Mouse (Mus musculus): ENCODE measurements around the gene Tbc1d14.

Tbc1d14 gene

GRCm38 (mm10) chr5:36593176-36593575, at the start of gene Tbc1d14:
Gene Tbc1d14, minus strand, starts transcription at chr5:36593276.
- DNase-seq (ENCODE audit: low spot score in 2 of 2): no peak

- DNase-seq (ENCODE audit: low spot score in 2 of 2): no peak
These were observed 32.5 kb upstream of the Tbc1d14 start for GRCm38 (mm10) chr5:36625612-36626011.

- DNase-seq (ENCODE audit: low spot score in 2 of 2): no peak
These were observed 30.6 kb upstream of the Tbc1d14 start for GRCm38 (mm10) chr5:36623670-36624069.

- DNase-seq (ENCODE audit: low spot score in 2 of 2): no peak
These were observed 28.0 kb upstream of the Tbc1d14 start for GRCm38 (mm10) chr5:36621058-36621449.

- no peak for DNase-seq (ENCODE audit: low spot score in 2 of 2)
These were observed 27.5 kb upstream of the Tbc1d14 start for GRCm38 (mm10) chr5:36620409-36621057.

GRCm38 (mm10) chr5:36618890-36619289, 25.8 kb upstream of the Tbc1d14 start:
- DNase-seq (ENCODE audit: low spot score in 2 of 2): no peak

GRCm38 (mm10) chr5:36618356-36618755, 25.3 kb upstream of the Tbc1d14 start:
- DNase-seq (ENCODE audit: low spot score in 2 of 2): no peak

- no peak for DNase-seq (ENCODE audit: low spot score in 2 of 2)
These were observed 21.0 kb upstream of the Tbc1d14 start for GRCm38 (mm10) chr5:36614124-36614523.

- DNase-seq (ENCODE audit: low spot score in 2 of 2): no peak
These were observed 15.9 kb upstream of the Tbc1d14 start for GRCm38 (mm10) chr5:36608939-36609499.

- DNase-seq (ENCODE audit: low spot score in 2 of 2): peak in 1 of 2 experiments; percentile 34
These were observed 10.0 kb upstream of the Tbc1d14 start for GRCm38 (mm10) chr5:36603031-36603430.

- DNase-seq (ENCODE audit: low spot score in 2 of 2): no peak
These were observed 9.0 kb upstream of the Tbc1d14 start for GRCm38 (mm10) chr5:36602028-36602427.

GRCm38 (mm10) chr5:36601492-36601891, 8.4 kb upstream of the Tbc1d14 start:
- no peak for DNase-seq (ENCODE audit: low spot score in 2 of 2)

GRCm38 (mm10) chr5:36598883-36599282, 5.8 kb upstream of the Tbc1d14 start:
- no peak for DNase-seq (ENCODE audit: low spot score in 2 of 2)

- no peak for DNase-seq (ENCODE audit: low spot score in 2 of 2)
These were observed 4.6 kb upstream of the Tbc1d14 start for GRCm38 (mm10) chr5:36597653-36598052.

GRCm38 (mm10) chr5:36596225-36596624, 3.1 kb upstream of the Tbc1d14 start:
- no peak for DNase-seq (ENCODE audit: low spot score in 2 of 2)

GRCm38 (mm10) chr5:36595115-36595514, 2.0 kb upstream of the Tbc1d14 start:
- DNase-seq (ENCODE audit: low spot score in 2 of 2): no peak

- no peak for DNase-seq (ENCODE audit: low spot score in 2 of 2)
These were observed 1.3 kb upstream of the Tbc1d14 start for GRCm38 (mm10) chr5:36594344-36594743.

GRCm38 (mm10) chr5:36590499-36590920, 2.6 kb downstream of the Tbc1d14 start:
- DNase-seq (ENCODE audit: low spot score in 2 of 2): no peak

GRCm38 (mm10) chr5:36584299-36584698, 8.8 kb downstream of the Tbc1d14 start:
- DNase-seq (ENCODE audit: low spot score in 2 of 2): peak in 1 of 2 experiments; percentile 42

GRCm38 (mm10) chr5:36581924-36582642, 11.0 kb downstream of the Tbc1d14 start:
- peak; percentile 98 to 99 for DNase-seq (ENCODE audit: low spot score in 2 of 2)

GRCm38 (mm10) chr5:36581259-36581923, 11.7 kb downstream of the Tbc1d14 start:
- DNase-seq (ENCODE audit: low spot score in 2 of 2): no peak

- DNase-seq (ENCODE audit: low spot score in 2 of 2): no peak
These were observed 13.1 kb downstream of the Tbc1d14 start for GRCm38 (mm10) chr5:36579967-36580366.
